Mouse (Mus musculus) myocyte (in vitro differentiated cells): ENCODE data around the gene Pld4.

Experiments used
- CEBPB ChIP-seq: IDR thresholded peaks from 2 replicates; pipeline ENCODE4 v1.6.1; 2011; ENCODE audit warnings: mild to moderate bottlenecking, moderate library complexity; ENCODE audit not compliant: poor library complexity, insufficient read depth, severe bottlenecking
- E2F4 ChIP-seq: IDR thresholded peaks from one replicate; pipeline ENCODE4 v1.6.1; 2011; ENCODE audit warnings: mild to moderate bottlenecking, control low read depth, moderate library complexity; ENCODE audit not compliant: insufficient read depth
- MAX ChIP-seq: IDR thresholded peaks from one replicate; pipeline ENCODE4 v1.6.1; 2011; ENCODE audit warnings: low read depth, mild to moderate bottlenecking, control low read depth
- MYOD1 ChIP-seq, 3 experiments: IDR thresholded peaks; one replicate each; pipeline ENCODE4 v1.6.1; 2011; ENCODE audit warnings: control low read depth in 2 of 3, low read depth in 2 of 3, mild to moderate bottlenecking in 2 of 3, moderate library complexity in 1 of 3; ENCODE audit not compliant: insufficient read length in 2 of 3, control insufficient read depth in 1 of 3
- MYOG ChIP-seq, 3 experiments: IDR thresholded peaks; one replicate each; pipeline ENCODE4 v1.6.1; 2011; ENCODE audit warnings: control low read depth in 2 of 3, low read depth in 2 of 3, mild to moderate bottlenecking in 2 of 3; ENCODE audit not compliant: insufficient read length in 2 of 3, control insufficient read depth in 1 of 3, insufficient read depth in 1 of 3
- POLR2A ChIP-seq: IDR thresholded peaks from one replicate; pipeline ENCODE4 v1.6.1; 2011; ENCODE audit warnings: low read depth, mild to moderate bottlenecking, control low read depth, moderate library complexity; ENCODE audit not compliant: insufficient read length
- POLR2AphosphoS2 ChIP-seq: IDR thresholded peaks from one replicate; pipeline ENCODE4 v1.6.1; 2011; ENCODE audit warnings: low read depth, control low read depth; ENCODE audit not compliant: insufficient read length
- SRF ChIP-seq: IDR thresholded peaks from one replicate; pipeline ENCODE4 v1.6.1; 2011; ENCODE audit warnings: low read depth; ENCODE audit not compliant: control insufficient read depth, insufficient read length
- TCF12 ChIP-seq: IDR thresholded peaks from one replicate; pipeline ENCODE4 v1.6.1; 2011; ENCODE audit warnings: mild to moderate bottlenecking, control low read depth; ENCODE audit not compliant: poor library complexity, insufficient read depth, severe bottlenecking
- USF1 ChIP-seq: IDR thresholded peaks from one replicate; pipeline ENCODE4 v1.6.1; 2011; ENCODE audit warnings: low read depth, mild to moderate bottlenecking, control low read depth, moderate library complexity

DNA sequence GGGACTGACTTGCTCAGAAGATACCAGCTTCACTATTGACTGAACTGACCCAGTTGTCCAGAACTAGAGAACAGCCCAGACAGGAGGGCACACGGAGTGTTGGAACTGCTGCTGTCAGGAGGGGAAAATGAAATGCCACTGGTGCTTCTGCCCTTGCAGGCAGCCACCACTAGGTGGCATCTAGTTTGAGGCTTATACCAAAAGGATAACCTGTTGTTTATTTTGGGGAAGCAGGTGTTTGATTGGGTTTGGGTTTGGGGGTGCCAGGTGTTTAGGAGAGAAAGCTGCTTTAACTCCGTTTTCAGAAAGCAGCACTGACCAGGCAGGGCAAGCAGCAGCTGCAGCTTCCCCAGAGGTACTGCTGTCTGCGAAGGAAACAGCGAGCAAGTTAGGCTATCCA is 55.8 kb downstream of the Pld4 start:
- TF ChIP-seq SRF = no peak
- no peak for TF ChIP-seq POLR2A
- TF ChIP-seq POLR2AphosphoS2 = no peak
- no peak for TF ChIP-seq MYOG (IDR thresholded peaks at IDR 0.05; ENCODE audit: control insufficient read depth in 1 of 3, insufficient read depth in 1 of 3, insufficient read length in 2 of 3, low read depth in 2 of 3)
- no peak for TF ChIP-seq MAX
- TF ChIP-seq USF1 = no peak
- TF ChIP-seq CEBPB = no peak
- TF ChIP-seq TCF12 = no peak
- peak in 1 of 3 experiments; percentile 13 for TF ChIP-seq MYOD1 (IDR thresholded peaks at IDR 0.05; ENCODE audit: control insufficient read depth in 1 of 3, insufficient read length in 2 of 3, low read depth in 2 of 3)
- TF ChIP-seq E2F4 = no peak
